Mouse (Mus musculus): ENCODE results near the gene Olfr1218.
"Not testable (repeated sequence)": the region's sequence is repeated elsewhere in the genome, so short reads cannot be mapped to it uniquely, and the experiment has no call there.

The Olfr1218 gene

GRCm38 (mm10) chr2:89061087-89061486 is at the start of gene Olfr1218:
Gene Olfr1218 (minus strand): TSS chr2:89061187.
- no peak for DNase-seq (ENCODE audit: low spot score in 2 of 2)

GRCm38 (mm10) chr2:89106735-89107134 is 45.7 kb upstream of the Olfr1218 start, which contains the start of gene Olfr1220:
Gene Olfr1220 (minus strand): TSS chr2:89106835.
- no peak for DNase-seq (ENCODE audit: low spot score in 2 of 2)

- no peak for DNase-seq (ENCODE audit: low spot score in 2 of 2)
These were observed 44.7 kb upstream of the Olfr1218 start for GRCm38 (mm10) chr2:89105651-89106050.

- DNase-seq (ENCODE audit: low spot score in 2 of 2): no peak
These were observed 32.9 kb upstream of the Olfr1218 start for GRCm38 (mm10) chr2:89093848-89094247.

GRCm38 (mm10) chr2:89083413-89083812 is 22.4 kb upstream of the Olfr1218 start, which contains the start of gene Olfr1219:
Gene Olfr1219 (minus strand): TSS chr2:89083513.
- no peak for DNase-seq (ENCODE audit: low spot score in 2 of 2)

GRCm38 (mm10) chr2:89081487-89081886 is 20.5 kb upstream of the Olfr1218 start:
- no peak for DNase-seq (ENCODE audit: low spot score in 2 of 2)

- no peak for DNase-seq (ENCODE audit: low spot score in 2 of 2)
These were observed 29.0 kb downstream of the Olfr1218 start, which contains the start of gene Olfr1217 for GRCm38 (mm10) chr2:89031965-89032364. Gene Olfr1217 (minus strand): TSS chr2:89032065.

- DNase-seq (ENCODE audit: low spot score in 2 of 2): not testable (repeated sequence)
These were observed 39.6 kb downstream of the Olfr1218 start for GRCm38 (mm10) chr2:89021436-89021835.

- no peak for DNase-seq (ENCODE audit: low spot score in 2 of 2)
These were observed 42.7 kb downstream of the Olfr1218 start, which contains the start of gene Olfr1216 for GRCm38 (mm10) chr2:89018240-89018639. Gene Olfr1216 (minus strand): TSS chr2:89018340.

- DNase-seq (ENCODE audit: low spot score in 2 of 2): no peak
These were observed 54.1 kb downstream of the Olfr1218 start, which contains the start of gene Olfr1215 for GRCm38 (mm10) chr2:89006873-89007272. Gene Olfr1215 (minus strand): TSS chr2:89006973.
